Mouse (Mus musculus): ENCODE data around the gene Tmem108.

Tmem108 gene

DNA sequence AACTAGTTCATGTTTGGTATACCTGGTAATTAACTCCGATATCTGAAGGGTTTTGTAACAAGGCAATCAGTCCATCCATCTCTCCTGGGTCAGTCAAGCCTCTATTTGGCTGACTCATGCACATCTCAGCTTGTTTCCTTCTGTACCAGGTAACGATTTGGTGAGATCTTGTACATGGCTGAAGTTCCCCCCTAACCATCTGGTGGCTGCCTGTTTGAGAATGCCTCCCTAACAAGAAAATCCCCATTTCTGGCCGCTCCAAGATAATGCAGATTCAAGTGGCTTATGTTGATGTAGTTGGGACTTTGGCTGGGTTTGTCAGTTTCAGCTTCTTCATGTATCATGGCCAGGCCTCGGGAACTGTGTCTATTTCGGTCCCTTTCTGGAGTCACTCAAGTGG, 170.8 kb downstream of the Tmem108 start:
- DNase-seq (ENCODE audit: low spot score) = no peak

DNA sequence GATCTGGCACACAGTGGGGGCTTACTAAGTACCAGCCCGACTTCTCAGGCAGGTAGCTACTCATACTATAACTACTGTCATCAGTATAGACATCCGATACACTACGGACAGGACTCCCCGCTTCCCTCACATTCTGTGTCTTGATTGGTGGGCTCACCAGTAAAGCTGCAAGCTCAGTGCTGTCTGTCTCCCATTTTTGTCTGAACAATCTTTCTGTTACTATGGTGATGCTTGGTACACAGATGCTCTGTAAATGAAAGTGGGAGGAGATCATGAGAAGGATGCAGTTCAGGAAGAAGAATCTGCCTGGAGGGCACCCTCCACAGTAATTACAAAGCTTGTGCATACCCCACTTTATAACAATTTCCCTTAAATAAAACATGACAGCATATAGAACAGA, 176.8 kb downstream of the Tmem108 start:
- peak; percentile 45 for DNase-seq (ENCODE audit: low spot score)

DNA sequence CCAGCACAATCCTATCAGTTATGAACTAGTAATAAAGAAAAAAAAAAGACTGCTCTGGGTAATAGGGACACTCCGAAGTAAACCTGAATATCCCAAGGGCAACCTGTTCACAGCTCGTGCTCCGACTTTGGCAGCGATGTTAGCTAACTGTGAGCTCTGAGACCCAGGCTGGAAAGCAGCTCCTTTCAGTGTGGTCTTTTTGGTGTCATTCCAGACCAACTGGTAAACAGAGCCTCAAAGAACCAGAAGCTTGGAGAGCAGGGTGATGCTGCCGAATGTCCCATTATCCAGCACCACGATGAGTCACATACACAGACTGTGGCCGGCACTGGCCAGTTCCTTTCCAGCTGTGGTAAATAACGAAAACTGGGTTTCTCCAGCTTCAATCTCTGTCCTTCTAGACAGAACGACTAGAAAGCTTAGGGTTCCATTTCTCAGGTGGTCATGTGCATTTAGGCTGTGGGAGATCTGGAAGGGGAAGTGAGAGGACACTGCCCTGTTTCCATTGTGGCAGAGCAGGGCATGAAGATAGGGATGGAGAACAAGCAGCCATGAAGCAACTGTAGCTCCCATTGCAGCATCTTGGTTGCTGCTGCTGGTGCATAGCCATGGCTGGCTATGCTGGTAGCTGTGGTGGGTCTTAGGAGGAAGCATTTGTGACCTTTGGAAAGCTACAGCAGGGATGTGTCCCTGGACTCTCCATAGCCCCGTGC, 179.2 kb downstream of the Tmem108 start:
- no peak for DNase-seq (ENCODE audit: low spot score)

DNA sequence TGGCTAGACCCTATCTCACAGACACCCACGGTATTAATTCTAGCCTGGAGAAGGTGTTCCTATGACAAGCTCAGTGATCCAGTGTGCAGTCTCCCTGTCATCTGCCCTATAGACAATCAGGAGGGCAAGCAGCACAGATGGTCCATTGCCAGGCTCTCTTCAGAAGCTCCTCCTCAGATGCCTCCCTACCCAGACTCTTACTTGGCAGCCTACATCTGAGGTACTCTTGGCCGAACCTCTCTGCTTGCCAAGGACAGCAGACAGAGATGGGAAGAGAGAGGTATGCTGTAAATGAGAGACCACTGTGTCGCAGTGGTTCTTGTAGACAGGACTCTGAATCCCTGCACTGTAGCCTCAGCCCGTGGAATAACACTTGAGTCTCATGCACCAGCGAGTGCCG, 181.0 kb downstream of the Tmem108 start:
- DNase-seq (ENCODE audit: low spot score) = no peak

DNA sequence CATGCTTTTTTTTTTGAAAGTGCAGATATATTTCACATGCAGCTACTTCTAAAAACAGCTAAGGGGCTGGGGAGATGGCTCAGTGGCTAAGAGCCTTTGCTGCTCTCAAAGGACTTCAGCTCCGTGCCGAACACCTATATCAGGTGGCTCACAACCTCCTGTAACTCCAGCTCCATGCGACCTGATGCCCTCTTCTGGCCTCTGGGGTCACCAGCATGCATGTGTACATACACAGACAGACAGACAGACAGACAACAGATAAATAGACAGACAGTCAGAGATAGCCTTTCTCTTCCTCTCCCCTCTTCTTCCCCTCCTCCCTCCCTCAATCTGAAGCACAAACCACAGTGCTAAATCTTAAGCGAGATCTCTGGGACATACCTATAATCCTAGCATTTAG, 181.5 kb downstream of the Tmem108 start:
- no peak for DNase-seq (ENCODE audit: low spot score)

DNA sequence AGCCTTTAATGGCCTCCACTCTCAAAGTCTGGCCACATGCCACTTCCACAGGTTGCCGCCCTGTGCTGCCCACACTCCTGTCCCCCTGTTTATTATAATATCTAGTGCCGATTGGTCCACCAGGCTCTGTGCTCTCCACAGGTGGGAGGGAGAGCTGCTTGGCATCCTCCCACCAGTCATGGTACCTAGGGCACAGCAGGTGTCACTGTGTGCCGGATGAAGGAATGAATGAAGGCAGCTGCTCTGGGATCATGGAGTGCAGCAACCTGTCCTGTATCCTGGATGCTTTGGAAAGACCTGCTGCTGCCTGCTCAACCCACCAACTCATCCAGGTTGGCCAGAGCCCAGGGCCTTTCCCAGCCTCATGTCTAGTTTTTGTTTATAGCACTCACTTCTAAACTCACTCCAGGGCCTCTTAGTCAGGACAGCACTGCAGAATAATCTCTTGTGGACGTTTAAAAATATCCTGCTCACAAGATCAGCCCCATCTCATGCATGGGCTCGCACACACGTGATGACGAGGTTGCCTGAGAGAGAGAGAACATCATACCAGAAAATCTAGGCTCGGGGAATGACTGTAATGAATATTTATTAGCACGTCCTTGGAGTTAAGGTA, 182.1 kb downstream of the Tmem108 start:
- no peak for DNase-seq (ENCODE audit: low spot score)

DNA sequence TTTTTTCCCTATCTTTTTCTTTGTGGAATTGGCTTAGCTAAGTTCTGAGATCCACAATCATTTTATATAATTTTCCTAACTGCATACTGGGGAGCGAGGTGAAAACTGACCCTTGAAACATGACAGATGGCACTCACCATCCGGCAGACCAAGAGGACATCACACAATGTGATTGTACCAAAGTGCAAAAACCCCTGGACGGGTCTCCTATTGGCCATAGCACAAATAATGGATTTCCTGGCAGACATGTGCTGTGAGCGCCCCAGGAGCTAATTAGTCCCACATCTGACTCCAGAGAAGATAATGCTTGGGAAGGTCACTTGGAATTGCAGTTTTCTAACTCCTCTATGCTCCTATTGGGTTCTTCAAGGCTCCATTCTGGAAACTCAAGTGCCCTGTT, 183.9 kb downstream of the Tmem108 start:
- no peak for DNase-seq (ENCODE audit: low spot score)

DNA sequence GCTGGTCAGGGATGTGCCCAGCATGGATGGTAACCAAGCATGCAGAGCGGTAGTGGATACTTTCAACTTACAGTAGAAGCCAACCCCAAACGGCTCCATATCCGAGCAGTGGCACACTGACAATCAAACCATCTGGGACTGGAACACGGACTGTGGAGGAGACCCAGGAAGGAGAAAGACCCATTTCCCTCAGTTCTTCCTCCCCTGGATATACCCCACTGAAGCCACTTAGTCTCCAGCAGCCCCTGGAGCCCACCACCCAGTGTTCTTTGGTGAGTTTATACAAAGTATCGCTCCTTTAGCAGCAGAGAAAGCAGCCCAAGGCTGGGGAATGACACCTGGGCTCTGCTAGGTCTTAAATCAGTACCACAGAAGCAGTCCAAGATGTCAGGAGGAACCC, 184.5 kb downstream of the Tmem108 start:
- no peak for DNase-seq (ENCODE audit: low spot score)

DNA sequence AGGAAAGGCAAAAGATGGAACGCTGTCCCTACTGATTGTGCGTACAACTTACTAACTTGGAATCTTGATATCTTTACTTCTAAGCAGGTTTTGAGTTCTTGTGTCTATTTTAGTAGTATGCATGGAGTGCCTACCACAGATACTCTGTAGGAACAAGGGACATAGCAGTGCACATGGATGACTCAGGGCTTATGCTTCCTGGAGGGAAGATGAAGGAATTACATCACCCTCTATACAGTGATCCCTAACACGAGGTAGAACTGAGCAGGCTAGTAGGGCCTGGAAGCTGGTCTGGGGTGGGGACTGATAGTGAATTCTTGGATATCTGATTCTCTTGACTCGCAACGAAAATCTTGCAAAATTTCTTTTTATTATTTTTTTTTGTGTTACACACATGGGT, 185.7 kb downstream of the Tmem108 start:
- no peak for DNase-seq (ENCODE audit: low spot score)

DNA sequence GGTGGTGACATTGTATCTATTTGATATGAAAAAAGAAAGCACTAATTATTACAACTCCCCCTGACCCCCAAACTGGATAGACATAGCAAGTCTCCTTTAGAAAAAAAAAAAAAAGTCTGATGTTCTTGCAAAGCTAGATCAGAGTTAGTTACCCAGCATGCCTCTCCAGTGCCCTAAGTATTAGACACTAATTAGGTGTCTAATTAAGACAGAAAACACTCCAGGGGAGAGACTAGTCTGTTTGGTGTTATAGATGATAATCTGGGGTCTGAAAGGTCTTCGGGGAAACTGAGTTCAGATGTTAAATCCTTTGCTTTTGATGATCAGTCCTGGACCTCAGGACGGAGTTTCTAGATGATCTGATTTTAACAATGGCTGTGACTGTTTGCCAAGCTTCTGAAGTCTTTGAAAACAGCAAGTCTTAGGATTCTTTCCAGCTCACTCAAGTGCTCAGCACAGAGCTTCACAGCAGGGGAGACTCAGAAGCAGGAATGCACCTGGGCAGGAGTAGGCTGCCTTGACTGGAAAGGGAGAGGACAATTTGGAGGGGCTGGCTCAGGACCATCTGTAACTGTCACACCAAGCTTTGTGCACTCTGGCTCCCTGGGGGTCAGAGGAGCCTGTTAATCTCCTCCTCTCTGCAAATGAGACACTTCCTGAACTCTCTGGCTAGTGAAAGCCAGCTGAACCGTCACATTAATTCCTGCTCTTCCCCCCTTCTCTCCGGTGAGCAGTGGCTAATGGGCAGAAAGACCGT, 187.5 kb downstream of the Tmem108 start:
- no peak for DNase-seq (ENCODE audit: low spot score)

DNA sequence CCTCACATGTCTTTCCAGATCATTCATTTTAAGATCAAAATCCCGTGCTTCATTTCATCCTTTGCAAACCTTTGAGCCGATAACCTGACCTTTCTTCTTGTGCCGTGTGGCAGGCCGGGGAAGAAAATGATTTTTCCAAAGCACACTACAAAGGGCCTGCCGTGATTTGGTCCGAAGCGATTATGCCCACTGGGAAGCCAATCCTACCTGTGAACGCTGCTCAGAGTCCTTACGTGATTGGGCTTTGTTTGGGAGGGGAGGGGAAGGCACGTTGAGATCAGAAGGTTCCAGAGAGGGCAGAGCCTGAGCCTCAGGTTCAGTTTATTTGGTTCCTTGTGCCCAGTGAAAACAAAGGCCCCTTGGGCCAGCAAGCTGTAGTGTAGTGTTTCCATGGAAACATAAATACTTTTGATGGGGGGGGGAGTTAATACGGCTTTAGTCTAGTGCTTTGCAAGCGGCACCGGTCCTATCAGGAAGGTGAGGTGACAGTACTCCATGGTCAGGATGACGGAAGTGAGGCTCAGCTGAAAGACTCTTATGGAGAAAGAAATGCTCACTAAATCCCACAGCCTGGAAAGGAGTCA, 191.4 kb downstream of the Tmem108 start:
- no peak for DNase-seq (ENCODE audit: low spot score)

DNA sequence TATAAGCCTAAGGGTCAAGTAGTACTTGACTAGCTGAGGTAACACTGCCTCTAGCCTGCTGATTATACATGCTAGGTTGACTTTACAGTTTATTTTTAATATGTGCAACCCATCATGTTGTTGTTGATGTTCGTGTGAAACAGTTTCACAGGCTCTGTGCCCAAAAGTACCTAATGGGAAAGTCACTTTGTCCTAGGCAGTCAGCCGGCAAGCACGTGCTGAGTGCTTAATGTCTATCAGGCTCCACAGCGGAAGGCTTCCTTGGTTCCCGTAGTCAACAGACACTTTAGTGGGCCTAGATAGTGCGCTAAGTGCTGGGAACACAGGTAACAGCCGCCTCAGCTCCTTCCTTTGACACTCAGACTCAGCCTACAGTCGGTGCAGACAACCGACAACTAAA, 192.7 kb downstream of the Tmem108 start:
- no peak for DNase-seq (ENCODE audit: low spot score)

DNA sequence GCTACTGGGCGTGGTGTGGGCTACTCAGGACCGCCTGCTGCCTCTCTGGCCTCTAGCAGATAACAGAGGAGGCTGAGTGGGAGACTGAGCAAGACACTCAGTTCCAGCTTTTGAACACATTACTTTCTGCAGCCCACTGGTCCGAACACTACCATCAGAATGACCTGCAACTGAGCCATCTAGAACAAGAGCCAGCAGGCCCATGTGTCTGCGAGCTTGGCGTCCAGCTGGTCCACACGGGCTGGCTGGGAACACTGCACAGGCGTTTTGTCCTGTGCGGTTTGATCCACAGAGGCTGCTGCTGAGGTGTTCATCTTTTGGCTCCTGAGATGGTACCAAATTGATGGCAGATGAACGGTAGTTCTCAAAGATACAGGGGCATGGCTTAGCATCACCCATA, 196.5 kb downstream of the Tmem108 start:
- DNase-seq (ENCODE audit: low spot score) = no peak

DNA sequence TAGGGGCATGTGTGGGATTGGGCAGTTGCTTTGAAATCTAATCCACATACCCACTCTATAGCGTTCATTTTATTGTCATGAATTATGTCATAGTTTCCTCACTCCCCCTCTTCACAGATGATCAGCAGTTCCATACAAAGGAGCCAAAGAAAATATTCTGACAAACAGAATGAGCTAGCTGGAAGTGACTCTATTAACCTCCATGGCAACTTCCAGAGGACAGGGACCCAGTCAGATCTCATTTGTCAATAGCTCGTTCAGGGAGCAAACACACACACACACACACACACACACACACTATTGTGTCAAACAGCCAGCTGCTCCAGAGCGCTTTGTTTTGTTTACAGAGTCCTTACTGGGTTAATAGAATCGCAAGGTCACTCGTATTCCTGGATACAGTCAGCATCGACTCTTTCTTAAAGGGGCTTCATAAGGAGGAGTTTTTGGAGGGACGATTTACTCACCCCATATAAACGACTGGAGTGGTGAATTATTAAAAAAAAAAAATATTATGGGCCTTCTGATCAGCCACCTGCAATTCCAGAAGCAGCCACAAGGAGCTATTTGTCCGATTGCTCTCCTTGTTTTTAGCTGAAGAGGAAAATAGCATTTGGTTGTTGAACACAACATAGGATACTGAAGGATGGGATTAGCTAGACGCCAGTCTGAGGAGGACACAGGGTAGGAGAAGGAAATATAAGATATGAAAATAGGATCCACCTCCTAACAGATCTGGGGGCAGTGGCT, 197.6 kb downstream of the Tmem108 start:
- peak; percentile 60 for DNase-seq (ENCODE audit: low spot score)

DNA sequence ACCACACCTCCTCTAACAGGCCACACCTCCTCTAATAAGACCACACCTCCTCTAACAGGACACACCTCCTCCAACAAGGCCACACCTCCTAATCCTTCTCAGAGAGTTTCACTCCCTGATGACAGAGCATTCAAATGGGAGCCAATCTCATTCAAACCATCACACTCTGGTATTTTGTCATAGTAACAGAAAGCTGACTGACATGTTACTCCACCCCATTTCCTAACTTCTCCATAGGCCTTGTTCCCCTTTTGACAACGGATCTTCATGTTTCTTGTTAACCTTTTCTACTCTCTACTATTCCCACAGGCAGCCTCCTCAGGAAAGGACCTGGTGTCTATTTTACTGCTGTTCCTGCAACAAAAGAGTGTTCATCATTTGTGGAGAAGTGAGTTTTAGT, 199.6 kb downstream of the Tmem108 start:
- DNase-seq (ENCODE audit: low spot score) = no peak

DNA sequence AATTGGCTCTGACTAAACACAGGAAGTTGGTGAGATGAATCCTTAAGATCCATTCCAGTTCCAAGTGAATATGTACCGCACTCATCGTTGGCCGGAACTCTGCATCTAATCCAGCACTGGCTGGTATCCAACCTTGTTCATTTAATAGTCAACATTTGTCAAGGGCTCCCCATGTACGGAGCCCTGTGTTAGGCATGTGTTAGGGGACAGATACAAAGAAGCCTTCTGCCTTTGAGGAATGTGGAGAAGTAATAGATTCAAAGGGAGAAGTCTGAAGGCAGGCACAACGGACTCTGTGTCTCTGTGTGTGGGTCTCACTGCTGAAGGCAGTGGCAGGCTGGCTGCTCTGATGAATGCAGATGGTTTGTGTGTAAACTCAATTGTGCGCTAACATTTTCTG, 202.9 kb downstream of the Tmem108 start:
- DNase-seq (ENCODE audit: low spot score) = peak; percentile 42

DNA sequence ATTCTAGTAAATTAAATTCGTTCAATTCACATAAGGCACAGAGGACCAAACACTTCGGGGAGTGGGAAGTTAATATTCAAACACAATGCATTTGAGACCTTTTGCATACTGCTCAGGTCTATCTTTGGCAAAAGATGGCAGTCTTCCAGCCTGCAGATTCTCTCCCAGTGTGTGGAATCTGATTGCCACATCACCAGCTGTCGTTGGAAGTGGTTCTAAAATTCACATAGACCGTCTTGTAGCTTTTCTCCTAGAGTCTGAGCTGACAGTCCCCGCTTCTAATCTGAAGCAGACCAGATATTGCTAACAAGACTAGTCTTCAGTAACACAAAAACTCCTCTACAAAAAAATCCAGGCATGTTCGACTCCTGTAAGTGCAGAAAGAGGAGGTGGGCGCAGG, 203.4 kb downstream of the Tmem108 start:
- DNase-seq (ENCODE audit: low spot score) = peak; percentile 74

DNA sequence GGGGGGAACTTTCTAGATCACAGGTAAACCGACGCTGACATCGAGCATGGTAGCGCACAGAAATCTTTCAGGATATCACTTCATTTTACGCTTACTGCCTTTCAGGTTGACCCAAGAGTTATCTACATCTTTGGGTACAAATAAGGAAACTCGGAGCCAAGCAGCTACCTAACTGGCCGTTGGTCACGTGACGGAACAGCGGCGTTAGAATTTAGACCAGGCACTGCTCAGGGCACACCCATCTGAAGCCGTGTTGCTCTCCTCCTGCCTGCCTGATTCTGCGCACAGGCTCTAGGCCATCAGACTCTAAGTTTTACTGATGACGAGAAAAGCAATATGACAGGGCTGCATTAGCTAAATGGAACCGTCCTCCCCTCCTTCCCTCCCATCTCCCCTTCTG, 204.6 kb downstream of the Tmem108 start:
- DNase-seq (ENCODE audit: low spot score) = no peak

DNA sequence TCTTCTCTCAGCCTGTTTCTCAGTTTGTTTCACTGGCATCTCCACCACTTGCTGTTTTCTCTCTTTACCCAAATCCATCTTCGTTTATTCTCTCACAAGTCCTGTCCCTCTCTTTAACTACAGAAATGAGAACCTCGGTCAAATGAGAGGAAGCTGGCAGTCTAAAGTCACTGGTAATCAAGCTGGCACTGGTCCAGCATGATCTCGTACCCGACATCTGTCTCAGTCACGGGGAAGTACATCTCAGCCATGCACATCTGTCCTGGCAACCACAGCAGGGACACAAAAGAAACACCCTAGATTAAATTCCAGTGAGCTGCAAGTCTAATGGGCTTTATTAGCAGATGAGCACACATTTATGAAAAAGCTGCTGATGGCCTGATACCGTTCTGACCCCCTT, 206.3 kb downstream of the Tmem108 start:
- no peak for DNase-seq (ENCODE audit: low spot score)

DNA sequence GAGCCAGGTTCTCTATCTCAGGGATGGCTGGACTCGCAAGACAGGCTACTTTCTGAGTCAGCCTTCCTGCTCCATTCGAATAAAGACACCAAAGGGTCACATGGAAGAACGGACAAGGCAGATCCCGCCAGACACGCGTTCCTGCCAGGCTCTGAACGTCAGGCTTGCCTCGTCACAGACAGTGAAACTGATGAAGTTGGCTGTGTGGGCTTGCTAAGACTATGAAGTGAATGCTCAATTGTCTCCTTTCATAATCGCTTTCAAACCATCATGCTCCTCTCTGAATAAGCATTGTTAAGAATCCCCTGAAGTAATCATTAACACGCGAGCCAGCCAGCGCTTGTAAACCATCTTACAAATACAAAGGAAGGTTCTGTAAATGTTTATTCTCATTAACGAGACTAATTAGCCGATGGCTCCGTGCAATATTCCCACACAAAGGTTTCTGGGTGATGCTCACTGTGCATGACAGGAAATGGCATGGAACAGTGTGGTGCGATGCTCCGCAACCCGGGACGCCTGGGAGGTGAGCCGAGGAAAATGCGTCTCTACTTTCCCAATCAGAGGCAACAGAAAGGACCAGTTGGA, 210.9 kb downstream of the Tmem108 start:
- no peak for DNase-seq (ENCODE audit: low spot score)

DNA sequence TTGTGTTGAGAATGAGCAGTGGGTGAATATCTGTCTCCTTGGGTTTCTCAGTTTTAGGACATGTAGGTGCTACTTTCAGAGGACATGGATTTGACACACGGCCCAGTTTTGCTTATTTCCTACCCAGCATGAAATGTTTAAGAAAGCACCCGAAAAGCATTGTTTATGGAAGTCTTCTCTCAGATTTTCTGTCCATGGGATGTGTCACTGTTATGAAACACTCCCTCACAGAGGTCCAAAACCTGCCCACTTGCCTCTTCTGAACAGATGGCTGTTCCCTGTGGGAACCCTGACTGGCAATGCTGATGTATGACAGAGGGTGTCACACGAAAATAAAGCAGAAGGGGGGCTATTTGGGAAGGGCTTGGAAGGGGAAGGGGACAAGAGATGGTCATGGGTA, 212.5 kb downstream of the Tmem108 start:
- DNase-seq (ENCODE audit: low spot score) = peak; percentile 55

DNA sequence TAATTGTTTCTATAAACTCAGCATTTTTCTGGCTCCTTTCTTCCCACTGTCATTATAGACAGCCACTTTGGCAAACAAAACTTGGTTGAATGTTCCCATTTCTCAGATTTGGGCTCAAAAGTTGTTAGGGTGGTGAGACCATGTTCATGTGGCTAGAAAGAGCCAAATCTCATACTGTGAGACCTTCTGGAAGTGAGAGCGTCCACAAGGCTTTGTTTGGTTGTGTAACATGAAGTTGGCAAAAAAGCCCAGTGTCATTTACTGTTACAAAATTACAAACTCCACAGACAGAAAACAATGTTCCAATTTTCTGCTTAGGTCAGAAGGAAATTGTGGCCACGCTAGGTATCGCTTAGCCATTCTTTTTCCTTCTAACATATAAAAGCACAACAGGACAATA, 213.0 kb downstream of the Tmem108 start:
- no peak for DNase-seq (ENCODE audit: low spot score)
